Mouse (Mus musculus): ENCODE measurements at regions not wholly inside any gene's neighbourhood (a gene's known extent, or its start where the extent isn't known, plus 50 kb on each side); places are given as distances from the start of the nearest gene placed in this dataset.

GRCm38 (mm10) chr12:77589416-77589815, 351.5 kb downstream of the Fut8 start:
- Histone ChIP-seq H3K9ac (replicated peaks; ENCODE audit: low read depth, low read length) (no peak overlapping the region), H3K4me2 (ENCODE audit: low read depth, low read length) (no peak overlapping the region), H3K9me3 (replicated peaks; ENCODE audit: control insufficient read depth, low read length) (no peaks in the 10 kb centered on the region; the same call in 1 of the 2 replicates), H3K4me3 (ENCODE audit: low read depth, low read length) (no peak overlapping the region), H3K27me3 (ENCODE audit: control insufficient read depth, insufficient read depth, low read length) (no peaks in the 10 kb centered on the region), H3K4me1 (ENCODE audit: control insufficient read depth, insufficient read depth) (0 out of 2 replicates have a peak, but pooled peaks cover under 1% of the 10 kb centered on the region), H3K27ac (ENCODE audit: low read depth) (no peak overlapping the region), H3K36me3 (replicated peaks; ENCODE audit: control insufficient read depth, insufficient read depth, low read length) (no peaks in the 10 kb centered on the region)
- ATAC-seq (ENCODE audit: insufficient read depth, low read depth) (no peak), DNase-seq (ENCODE audit: low spot score) (no peak)
- 67% methylated on average over 5 of the region's 5 CpGs for WGBS
- TF ChIP-seq CTCF (IDR thresholded peaks at IDR 0.05; ENCODE audit: low read depth) (no peak), EP300 (IDR thresholded peaks at IDR 0.05; ENCODE audit: low read depth) (no peak)

GRCm38 (mm10) chr12:77594092-77594491, 356.2 kb downstream of the Fut8 start:
- no peaks in the 10 kb centered on the region for H3K36me3 ChIP-seq (replicated peaks; ENCODE audit: control insufficient read depth, insufficient read depth, low read length)
- WGBS: 86% methylated on average over 1 of the region's 1 CpGs
- ATAC-seq (ENCODE audit: insufficient read depth, low read depth) (no peak), DNase-seq (ENCODE audit: low spot score) (no peak)
- H3K4me3 ChIP-seq (ENCODE audit: low read depth, low read length): no peak overlapping the region
- H3K27me3 ChIP-seq (ENCODE audit: control insufficient read depth, insufficient read depth, low read length): no peaks in the 10 kb centered on the region
- no peaks in the 10 kb centered on the region; the same call in 1 of the 2 replicates for H3K9me3 ChIP-seq (replicated peaks; ENCODE audit: control insufficient read depth, low read length)
- H3K9ac ChIP-seq (replicated peaks; ENCODE audit: low read depth, low read length): no peak overlapping the region
- peaks cover 41% of the 10 kb centered on the region for H3K4me1 ChIP-seq (ENCODE audit: control insufficient read depth, insufficient read depth)
- no peak overlapping the region for H3K27ac ChIP-seq (ENCODE audit: low read depth)
- TF ChIP-seq CTCF (IDR thresholded peaks at IDR 0.05; ENCODE audit: low read depth): no peak
- TF ChIP-seq EP300 (IDR thresholded peaks at IDR 0.05; ENCODE audit: low read depth): no peak
- H3K4me2 ChIP-seq (ENCODE audit: low read depth, low read length): no peak overlapping the region

GRCm38 (mm10) chr12:77594657-77595056, 356.7 kb downstream of the Fut8 start:
- Histone ChIP-seq H3K27ac (ENCODE audit: low read depth) (no peak overlapping the region), H3K4me1 (ENCODE audit: control insufficient read depth, insufficient read depth) (peaks cover 41% of the 10 kb centered on the region), H3K9me3 (replicated peaks; ENCODE audit: control insufficient read depth, low read length) (no peaks in the 10 kb centered on the region; the same call in 1 of the 2 replicates), H3K36me3 (replicated peaks; ENCODE audit: control insufficient read depth, insufficient read depth, low read length) (no peaks in the 10 kb centered on the region), H3K9ac (replicated peaks; ENCODE audit: low read depth, low read length) (no peak overlapping the region), H3K4me2 (ENCODE audit: low read depth, low read length) (no peak overlapping the region), H3K4me3 (ENCODE audit: low read depth, low read length) (no peak overlapping the region), H3K27me3 (ENCODE audit: control insufficient read depth, insufficient read depth, low read length) (no peaks in the 10 kb centered on the region)
- no peak for TF ChIP-seq EP300 (IDR thresholded peaks at IDR 0.05; ENCODE audit: low read depth)
- TF ChIP-seq CTCF (IDR thresholded peaks at IDR 0.05; ENCODE audit: low read depth): no peak
- 38% methylated on average over 3 of the region's 3 CpGs for WGBS
- no peak for DNase-seq (ENCODE audit: low spot score)
- ATAC-seq (ENCODE audit: insufficient read depth, low read depth): no peak

GRCm38 (mm10) chr12:77595821-77596220, 357.9 kb downstream of the Fut8 start:
- no peaks in the 10 kb centered on the region; the same call in 1 of the 2 replicates for H3K9me3 ChIP-seq (replicated peaks; ENCODE audit: control insufficient read depth, low read length)
- no peak for DNase-seq (ENCODE audit: low spot score)
- no peak for TF ChIP-seq CTCF (IDR thresholded peaks at IDR 0.05; ENCODE audit: low read depth)
- TF ChIP-seq EP300 (IDR thresholded peaks at IDR 0.05; ENCODE audit: low read depth): no peak
- no peaks in the 10 kb centered on the region for H3K27me3 ChIP-seq (ENCODE audit: control insufficient read depth, insufficient read depth, low read length)
- no peak for ATAC-seq (ENCODE audit: insufficient read depth, low read depth)
- no peaks in the 10 kb centered on the region for H3K36me3 ChIP-seq (replicated peaks; ENCODE audit: control insufficient read depth, insufficient read depth, low read length)
- no peak overlapping the region for H3K4me3 ChIP-seq (ENCODE audit: low read depth, low read length)
- peaks cover 41% of the 10 kb centered on the region for H3K4me1 ChIP-seq (ENCODE audit: control insufficient read depth, insufficient read depth)
- no peak overlapping the region for H3K4me2 ChIP-seq (ENCODE audit: low read depth, low read length)
- H3K9ac ChIP-seq (replicated peaks; ENCODE audit: low read depth, low read length): no peak overlapping the region
- 78% methylated on average over 5 of the region's 5 CpGs for WGBS
- no peak overlapping the region for H3K27ac ChIP-seq (ENCODE audit: low read depth)

- ATAC-seq (ENCODE audit: insufficient read depth, low read depth) (no peak), DNase-seq (ENCODE audit: low spot score) (peak; percentile 46)
- Histone ChIP-seq H3K36me3 (replicated peaks; ENCODE audit: control insufficient read depth, insufficient read depth, low read length) (no peaks in the 10 kb centered on the region), H3K9me3 (replicated peaks; ENCODE audit: control insufficient read depth, low read length) (no peaks in the 10 kb centered on the region; the same call in 1 of the 2 replicates), H3K27ac (ENCODE audit: low read depth) (peak overlapping the region; percentile 87), H3K9ac (replicated peaks; ENCODE audit: low read depth, low read length) (no peak overlapping the region), H3K4me2 (ENCODE audit: low read depth, low read length) (no peak overlapping the region), H3K4me1 (ENCODE audit: control insufficient read depth, insufficient read depth) (peaks cover 41% of the 10 kb centered on the region), H3K4me3 (ENCODE audit: low read depth, low read length) (no peak overlapping the region), H3K27me3 (ENCODE audit: control insufficient read depth, insufficient read depth, low read length) (no peaks in the 10 kb centered on the region)
- 30% methylated on average over 3 of the region's 3 CpGs for WGBS
- no peak for TF ChIP-seq CTCF (IDR thresholded peaks at IDR 0.05; ENCODE audit: low read depth)
- peak; percentile 25; the same call in 1 of the 2 replicates for TF ChIP-seq EP300 (IDR thresholded peaks at IDR 0.05; ENCODE audit: low read depth)
Measured at GRCm38 (mm10) chr12:77596676-77597075, 358.8 kb downstream of the Fut8 start.

Data from heart, postnatal 0 days (tissue).